Mouse (Mus musculus) left cerebral cortex, adult 8-10 months (tissue): ENCODE results near the gene Hmces. TPM values are rescaled to one million over a fixed set of nuclear protein-coding genes. Genes with fewer than 3 reads are reported as not detected.

Experiments used
- DNase-seq, 2 experiments: peaks; one replicate each; pipeline ENCODE4 v3.0.0; 2022; ENCODE audit warnings: low spot score in 2 of 2
- total RNA-seq, 4 experiments: library from RNA; stranded (reverse); gene quantifications; 2 replicates each; pipeline ENCODE4 v1.2.4; 2022

The Hmces gene
- total RNA-seq = 10 to 100 TPM; 24.7 to 27.7 (median 25.0) TPM

DNA sequence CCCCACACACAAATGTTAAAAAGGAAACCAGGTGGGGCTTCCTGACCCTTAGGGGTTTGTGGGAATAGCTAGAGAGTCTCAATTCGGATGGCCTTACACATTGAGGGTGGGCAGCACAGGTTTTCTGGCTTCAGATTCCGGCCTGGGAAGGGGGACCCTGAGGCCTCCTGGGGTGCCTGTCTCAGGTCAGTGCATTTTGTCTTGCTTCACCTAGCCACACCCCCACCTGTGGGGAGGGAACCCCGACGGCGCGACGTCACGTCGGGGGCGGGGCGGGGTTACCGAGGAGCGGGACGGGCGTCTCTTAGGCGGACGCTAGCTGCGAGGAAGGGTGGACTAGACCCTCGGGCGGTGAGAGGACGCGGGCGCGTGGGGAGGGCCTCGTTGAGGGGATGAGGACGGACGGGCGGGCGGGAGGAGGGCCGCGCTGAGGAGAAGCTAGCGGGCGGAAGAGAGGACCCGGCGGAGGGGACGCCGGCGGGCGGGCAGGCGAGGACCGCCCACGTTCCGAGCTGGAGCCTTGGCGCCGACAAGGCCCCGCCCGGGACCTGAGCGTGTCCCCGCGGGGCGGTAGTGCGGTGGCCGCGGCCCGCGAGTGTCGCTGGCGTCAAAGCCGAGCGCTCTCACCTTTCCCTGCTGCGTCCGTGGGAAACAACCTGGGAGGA lies at the start of gene Hmces:
TSS of gene Hmces (plus strand) at position 275 of the 665 bp plus-strand sequence.
- peak; percentile 42 to 48 for DNase-seq

- no peak for DNase-seq
Measured at GRCm38 (mm10) chr6:87866211-87866610, 47.5 kb upstream of the Hmces start.

- DNase-seq = no peak
Measured at GRCm38 (mm10) chr6:87867256-87867655, 46.5 kb upstream of the Hmces start.

- DNase-seq = peak in 1 of 2 experiments; percentile 42
Measured at GRCm38 (mm10) chr6:87868871-87869506, 44.7 kb upstream of the Hmces start.

DNA sequence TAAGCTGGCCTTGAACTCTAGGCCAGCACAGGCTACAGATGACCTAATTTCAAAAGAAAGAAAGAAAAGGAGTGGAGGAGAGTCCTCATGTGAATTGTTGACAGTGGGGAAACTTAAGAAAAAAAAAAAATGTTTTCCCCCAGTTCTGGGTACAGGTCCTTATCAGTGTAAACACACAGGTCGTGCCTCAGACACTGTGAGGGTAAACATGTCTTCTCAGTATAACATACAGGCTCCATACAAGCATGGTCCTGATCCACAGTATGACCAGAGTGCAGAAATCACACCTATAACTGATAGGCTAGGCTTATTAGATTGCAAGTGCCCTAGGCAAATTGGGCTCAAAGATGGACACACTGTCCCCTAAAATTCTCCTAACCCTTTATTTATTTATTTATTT lies 43.3 kb upstream of the Hmces start:
- no peak for DNase-seq

- DNase-seq = no peak
Measured at GRCm38 (mm10) chr6:87871240-87871639, 42.5 kb upstream of the Hmces start.

- DNase-seq = no peak
Measured at GRCm38 (mm10) chr6:87873104-87873503, 40.6 kb upstream of the Hmces start.

DNA sequence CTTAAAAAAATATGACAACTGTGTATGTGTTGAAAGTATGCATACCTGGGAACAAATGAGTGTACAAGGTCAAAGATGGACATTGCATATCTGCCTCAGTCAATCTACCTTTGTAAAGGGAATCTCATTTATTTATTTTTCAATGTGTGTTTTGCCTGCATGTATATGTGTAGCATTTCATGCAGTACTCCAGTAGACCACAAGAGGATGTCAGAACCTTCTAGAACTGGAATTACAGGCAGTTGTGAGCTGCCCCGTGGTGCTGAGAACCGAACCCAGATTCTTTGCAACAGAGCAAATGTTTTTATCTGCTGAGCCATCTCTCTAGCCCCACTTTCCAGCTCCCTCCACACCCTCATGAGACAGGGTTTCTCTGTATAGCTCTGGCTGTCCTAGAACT lies 39.8 kb upstream of the Hmces start:
- DNase-seq = no peak

DNA sequence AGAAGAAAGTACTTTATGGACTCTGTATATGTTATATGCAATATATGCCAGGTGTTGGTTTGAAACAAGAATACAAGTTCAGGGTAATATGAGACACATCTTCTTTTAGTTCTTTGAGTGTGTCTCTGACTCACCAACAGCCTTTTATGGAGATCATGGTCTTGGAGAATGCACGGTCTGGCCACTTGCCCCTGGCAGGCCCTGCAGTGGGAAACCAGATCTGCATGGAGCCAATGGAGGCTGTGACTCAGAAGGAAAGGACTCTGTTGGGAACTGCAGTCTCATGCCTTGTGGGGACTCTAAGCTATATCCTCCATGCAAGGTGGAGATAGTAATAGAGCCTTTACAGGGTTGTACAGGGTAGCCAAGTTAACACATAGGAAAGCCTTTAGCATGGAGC lies 38.7 kb upstream of the Hmces start:
- no peak for DNase-seq

- no peak for DNase-seq
Measured at GRCm38 (mm10) chr6:87875562-87875961, 38.2 kb upstream of the Hmces start.

DNA sequence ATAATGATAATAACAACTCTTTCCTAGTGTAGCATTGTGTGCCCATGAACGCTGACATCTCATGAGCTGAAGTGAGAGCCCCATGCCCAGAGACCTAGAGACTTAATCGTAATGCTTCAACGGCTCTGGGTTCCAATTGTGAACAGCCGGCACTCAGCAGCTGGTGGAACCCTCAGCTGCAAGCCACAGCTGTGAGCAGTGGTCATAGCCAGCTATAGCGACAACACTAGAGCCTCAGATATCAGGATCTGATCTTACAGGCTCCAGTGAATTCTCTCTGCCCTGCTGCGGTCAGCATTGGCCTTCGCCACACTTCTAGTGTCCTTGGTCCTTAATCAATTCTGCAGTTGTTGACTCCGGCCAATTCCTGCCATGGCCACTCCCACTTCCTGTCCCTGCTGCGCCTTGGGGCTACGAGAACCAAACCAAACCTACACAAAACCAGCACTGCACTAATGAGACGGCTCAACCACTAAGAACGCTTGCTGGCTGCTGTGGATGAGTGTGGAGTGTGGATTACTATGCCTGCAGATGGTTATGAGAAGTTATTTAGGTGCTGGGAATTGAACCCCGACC lies 37.6 kb upstream of the Hmces start:
- no peak for DNase-seq

DNA sequence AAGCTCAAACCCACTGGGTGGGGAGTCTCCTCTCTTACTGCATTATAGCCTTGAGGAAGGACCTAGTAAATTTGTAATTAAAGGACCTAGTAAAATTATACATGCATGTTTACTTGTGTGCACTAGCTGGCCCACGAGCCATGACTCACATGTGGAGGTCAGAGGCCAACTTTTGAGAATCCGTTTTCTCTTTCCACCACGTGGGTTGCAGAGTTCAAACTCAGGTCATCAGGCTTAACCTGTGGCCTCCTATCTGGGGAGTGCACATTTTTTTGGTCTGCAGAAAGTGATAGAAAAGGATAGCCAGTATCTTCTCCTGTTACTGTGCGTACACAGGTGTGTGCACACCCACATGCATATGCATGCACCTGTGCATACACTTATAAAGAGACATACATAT lies 34.7 kb upstream of the Hmces start:
- no peak for DNase-seq

- no peak for DNase-seq
Measured at GRCm38 (mm10) chr6:87879628-87880027, 34.1 kb upstream of the Hmces start.

- DNase-seq = no peak
Measured at GRCm38 (mm10) chr6:87882221-87882620, 31.5 kb upstream of the Hmces start.

DNA sequence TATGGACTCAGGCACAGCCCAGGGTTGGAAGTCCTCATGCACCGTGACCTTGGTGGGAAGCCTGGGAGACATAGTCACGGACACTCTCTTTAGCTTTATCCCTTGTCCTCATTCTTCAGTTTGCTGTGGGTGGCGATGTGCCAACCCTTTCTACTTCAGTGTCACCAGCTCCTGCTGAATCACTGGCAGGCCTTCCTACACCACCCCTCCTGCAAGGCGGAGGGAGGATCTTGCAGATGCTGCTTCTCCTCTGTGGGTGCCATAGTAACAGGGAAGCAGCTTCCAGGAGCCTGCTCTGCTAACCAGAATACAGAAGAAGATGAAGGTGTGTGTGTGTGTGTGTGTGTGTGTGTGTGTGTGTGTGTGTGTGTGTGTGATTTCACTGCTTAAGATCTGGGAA lies 30.9 kb upstream of the Hmces start:
- peak; percentile 55 to 95 for DNase-seq

GRCm38 (mm10) chr6:87886721-87887120 lies 27.0 kb upstream of the Hmces start:
- DNase-seq = no peak

GRCm38 (mm10) chr6:87887594-87888233 lies 26.0 kb upstream of the Hmces start, which contains the start of gene Copg1:
Gene Copg1 (plus strand): TSS chr6:87887814.
- DNase-seq = peak; percentile 98 to 99

DNA sequence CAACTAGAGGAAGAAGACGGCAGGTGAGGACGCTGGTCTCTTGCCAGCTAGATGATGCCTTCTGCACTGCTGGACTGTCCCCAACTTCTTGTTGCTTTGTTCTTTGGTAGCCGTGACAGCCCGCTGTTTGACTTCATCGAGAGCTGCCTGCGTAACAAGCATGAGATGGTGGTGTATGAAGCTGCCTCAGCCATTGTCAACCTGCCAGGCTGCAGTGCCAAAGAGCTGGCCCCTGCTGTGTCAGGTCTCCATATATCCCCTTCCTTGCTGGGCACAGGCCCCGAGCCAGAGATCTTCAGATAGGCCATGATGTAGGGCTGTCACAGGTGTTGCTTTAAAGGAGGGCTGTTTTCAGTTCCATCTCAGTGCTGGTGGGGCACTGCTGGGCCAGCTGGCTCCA lies 19.8 kb upstream of the Hmces start:
- no peak for DNase-seq

DNA sequence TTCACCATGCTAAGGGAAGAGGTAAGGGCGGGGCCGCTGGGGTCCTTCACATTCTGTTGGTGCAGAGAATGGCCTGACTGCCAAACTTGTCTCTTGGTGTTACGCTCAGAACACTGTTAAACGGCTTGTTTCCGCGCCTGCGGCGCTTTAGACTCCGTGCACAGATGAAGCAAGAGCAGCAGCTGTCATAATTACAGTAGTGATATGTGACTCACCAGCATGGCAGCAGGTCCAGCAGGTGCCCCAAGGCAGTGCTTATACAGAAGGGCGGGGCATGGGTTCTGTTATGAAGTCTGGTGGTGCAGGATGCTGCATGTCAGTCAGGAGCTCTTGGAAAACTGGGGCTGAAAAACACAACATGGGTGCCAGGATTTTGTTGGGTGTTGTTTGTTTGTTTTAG lies 15.7 kb upstream of the Hmces start:
- peak in 1 of 2 experiments; percentile 18 for DNase-seq

DNA sequence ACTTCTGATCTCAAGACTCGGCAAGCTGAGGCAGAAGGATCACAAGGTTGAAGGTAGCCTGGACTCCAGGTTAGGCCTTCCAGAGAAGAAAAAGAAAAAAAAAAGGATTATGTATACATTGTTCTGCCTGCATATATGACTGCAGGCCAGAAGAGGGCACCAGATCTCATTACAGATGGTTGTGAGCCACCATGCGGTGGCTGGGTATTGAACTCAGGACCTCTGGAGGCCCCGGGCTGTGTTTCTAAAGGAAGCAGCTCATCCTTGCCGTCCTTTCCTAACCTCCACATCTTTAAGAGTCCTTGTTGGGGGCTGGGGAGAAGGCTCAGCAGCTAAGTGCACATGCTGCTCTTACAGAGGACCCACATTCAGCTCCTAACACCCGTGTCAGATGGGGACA lies 7.1 kb upstream of the Hmces start:
- DNase-seq = no peak

DNA sequence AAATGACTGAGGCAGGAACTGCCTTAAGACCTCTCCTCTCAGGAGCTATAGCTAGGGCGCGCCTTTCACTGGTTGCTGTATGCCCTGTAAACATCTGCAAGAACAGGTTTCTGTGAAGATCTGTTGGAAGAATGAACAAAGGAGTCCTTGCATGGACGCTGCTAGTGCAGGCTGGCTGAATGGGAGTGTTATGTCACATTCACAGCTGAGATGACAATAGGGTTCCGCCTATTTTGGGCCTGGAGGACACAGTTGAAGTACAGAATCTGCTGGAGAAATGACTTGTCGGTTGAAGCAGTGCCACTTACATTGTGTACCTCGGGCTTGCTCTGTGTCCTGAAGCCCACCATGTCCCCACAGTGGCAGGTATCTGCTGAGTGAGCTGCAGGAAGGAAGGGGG lies 4.6 kb upstream of the Hmces start:
- DNase-seq = no peak

DNA sequence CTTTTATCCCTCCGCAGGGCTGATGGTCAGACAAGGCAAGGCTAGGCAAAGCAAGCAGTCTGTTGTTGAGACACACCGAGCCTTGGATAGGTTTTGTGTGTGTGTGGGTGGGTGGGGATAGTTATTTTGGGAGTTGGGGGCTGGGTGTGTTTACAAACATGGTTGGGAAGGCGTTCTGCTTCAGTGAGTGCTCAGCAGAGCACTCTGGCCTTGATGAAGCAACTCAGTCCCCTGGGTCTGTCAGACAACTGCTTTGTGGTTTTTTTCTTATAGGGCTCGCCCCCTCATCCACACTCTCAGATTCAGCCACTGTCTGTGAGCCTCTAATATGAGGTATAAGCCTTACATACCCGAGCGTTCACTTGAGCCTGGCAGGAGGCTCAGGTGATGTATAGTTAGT lies 2.2 kb upstream of the Hmces start:
- DNase-seq = no peak
